Mouse (Mus musculus) c-Kit-positive CD71-positive TER-119-negative erythroid progenitor cells, embryonic 14.5 days (primary cell): ENCODE results near the gene Ptgr2.
"Not testable (repeated sequence)": the region's sequence is repeated elsewhere in the genome, so short reads cannot be mapped to it uniquely, and the experiment has no call there.

Experiments
- DNase-seq: peaks from one replicate; pipeline ENCODE4 v3.0.0-alpha.2; 2013; ENCODE audit warnings: low read depth

Gene Ptgr2

GRCm38 (mm10) chr12:84284885-84285592, at the start of gene Ptgr2:
Gene Ptgr2, plus strand, starts transcription at chr12:84285232.
- DNase-seq: peak; percentile 97

- no peak for DNase-seq
Observed at GRCm38 (mm10) chr12:84235577-84235976, 49.5 kb upstream of the Ptgr2 start.

GRCm38 (mm10) chr12:84235981-84236752, 48.9 kb upstream of the Ptgr2 start:
- DNase-seq: no peak

GRCm38 (mm10) chr12:84237036-84237435, 48.0 kb upstream of the Ptgr2 start:
- not testable (repeated sequence) for DNase-seq

- no peak for DNase-seq
Observed at GRCm38 (mm10) chr12:84243076-84243770, 41.8 kb upstream of the Ptgr2 start.

GRCm38 (mm10) chr12:84245683-84246082, 39.3 kb upstream of the Ptgr2 start:
- DNase-seq: no peak

GRCm38 (mm10) chr12:84249217-84249616, 35.8 kb upstream of the Ptgr2 start:
- peak; percentile 60 for DNase-seq

GRCm38 (mm10) chr12:84252811-84253210, 32.2 kb upstream of the Ptgr2 start:
- no peak for DNase-seq

GRCm38 (mm10) chr12:84254886-84255285, 30.1 kb upstream of the Ptgr2 start:
- no peak for DNase-seq

GRCm38 (mm10) chr12:84260363-84260762, 24.7 kb upstream of the Ptgr2 start:
- DNase-seq: no peak

GRCm38 (mm10) chr12:84267264-84267663, 17.8 kb upstream of the Ptgr2 start:
- no peak for DNase-seq

- no peak for DNase-seq
Observed at GRCm38 (mm10) chr12:84273366-84273765, 11.7 kb upstream of the Ptgr2 start.

GRCm38 (mm10) chr12:84275288-84275687, 9.7 kb upstream of the Ptgr2 start:
- DNase-seq: no peak

DNA sequence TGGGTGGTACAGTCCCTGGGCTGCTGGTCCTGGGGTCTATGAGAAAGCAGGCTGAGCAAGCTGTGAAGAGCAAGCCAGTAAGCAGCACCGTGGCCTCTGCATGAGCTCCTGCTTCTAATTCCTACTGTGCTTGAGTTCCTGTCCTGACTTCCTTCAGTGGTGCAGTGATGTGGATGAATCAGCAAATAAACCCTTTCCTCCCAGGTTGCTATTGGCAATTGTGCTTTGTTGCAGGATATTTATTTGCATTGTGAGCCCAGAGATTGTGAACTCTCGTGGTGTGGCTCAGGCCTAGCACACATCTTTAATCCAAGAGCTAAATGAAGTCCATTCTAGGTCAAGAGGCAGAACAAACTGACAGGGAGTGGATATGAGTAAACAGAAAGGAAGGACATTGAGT, 8.7 kb upstream of the Ptgr2 start:
- no peak for DNase-seq

- no peak for DNase-seq
Observed at GRCm38 (mm10) chr12:84276799-84277198, 8.2 kb upstream of the Ptgr2 start.

DNA sequence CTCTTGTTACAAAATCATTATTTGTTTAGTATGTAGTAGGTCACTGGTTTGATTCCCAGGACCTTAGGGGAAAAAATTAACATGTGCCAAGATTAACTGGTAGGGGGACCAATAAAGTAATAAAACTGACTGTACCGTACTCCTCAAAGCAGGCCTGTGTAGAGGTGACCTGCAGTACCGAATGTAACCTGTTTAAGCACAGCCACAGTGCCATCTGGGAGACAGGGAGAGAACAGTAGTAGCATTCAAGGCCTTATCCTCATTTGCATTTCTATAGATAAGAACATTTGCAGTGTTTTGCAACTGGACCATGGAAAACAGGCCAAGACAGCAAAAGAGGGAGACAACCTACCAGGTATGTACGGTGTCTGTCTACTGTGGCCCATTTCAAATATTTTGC, 7.2 kb upstream of the Ptgr2 start:
- no peak for DNase-seq

- DNase-seq: no peak
Observed at GRCm38 (mm10) chr12:84278901-84279300, 6.1 kb upstream of the Ptgr2 start.

DNA sequence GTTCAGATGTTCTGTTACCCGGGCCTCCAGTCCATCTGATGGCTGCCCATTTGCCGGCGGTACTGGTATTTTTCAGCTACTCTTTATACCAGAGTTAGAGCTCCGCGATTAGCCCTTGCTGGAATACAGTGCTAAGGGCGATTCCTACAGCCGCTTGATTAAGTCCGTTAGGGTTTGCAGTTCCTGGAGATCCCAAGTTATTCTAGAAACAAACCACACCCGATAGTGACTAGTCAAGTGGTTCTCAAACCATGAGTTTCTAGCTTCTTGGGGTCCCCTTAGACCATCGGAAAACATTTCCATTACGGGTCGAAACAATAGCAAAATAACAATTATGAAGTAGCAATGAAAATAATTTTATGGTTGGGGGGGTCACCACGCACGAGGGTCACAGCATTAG, 641 bp upstream of the Ptgr2 start:
- DNase-seq: peak; percentile 42

DNA sequence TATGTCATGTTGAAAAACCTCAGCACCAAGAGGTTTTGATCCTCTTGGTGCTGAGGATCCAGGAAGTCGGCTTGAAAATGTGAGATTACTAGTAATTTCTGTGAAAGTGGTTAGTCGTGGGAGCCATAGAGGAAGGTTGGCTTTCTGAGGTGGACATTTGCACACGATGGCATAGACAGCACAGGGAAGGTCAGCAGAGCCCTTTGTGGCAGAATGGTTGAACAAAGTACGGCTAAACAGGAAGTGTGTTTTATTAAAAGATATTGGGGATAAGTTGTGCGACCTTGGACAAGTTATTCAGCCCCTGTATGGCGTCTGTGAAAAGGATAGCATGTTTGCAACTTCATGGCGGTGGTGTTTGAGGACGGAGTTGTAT, 549 bp downstream of the Ptgr2 start:
- no peak for DNase-seq

DNA sequence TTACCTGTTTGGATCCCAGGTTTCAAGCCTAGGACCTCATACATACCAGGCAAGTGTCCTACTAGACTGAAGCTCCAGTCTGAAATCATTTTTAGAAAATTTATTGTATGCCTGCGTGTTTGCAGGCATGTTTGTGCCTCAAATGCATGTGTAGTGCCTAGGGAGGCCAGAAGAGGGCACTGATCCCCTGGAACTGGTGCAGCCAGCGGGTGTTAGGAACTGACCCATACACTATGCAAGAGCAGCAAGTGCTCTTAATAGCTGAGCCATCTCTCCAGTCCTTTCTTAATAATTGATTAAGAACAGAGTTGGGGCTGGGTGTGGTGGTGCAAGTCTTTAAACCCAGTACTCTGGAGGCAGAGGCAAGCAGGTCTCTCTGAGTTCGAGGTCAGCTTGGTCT, 3.4 kb downstream of the Ptgr2 start:
- peak; percentile 58 for DNase-seq

GRCm38 (mm10) chr12:84297851-84298250, 12.8 kb downstream of the Ptgr2 start:
- DNase-seq: no peak

GRCm38 (mm10) chr12:84299265-84299664, 14.2 kb downstream of the Ptgr2 start:
- DNase-seq: peak; percentile 49

DNA sequence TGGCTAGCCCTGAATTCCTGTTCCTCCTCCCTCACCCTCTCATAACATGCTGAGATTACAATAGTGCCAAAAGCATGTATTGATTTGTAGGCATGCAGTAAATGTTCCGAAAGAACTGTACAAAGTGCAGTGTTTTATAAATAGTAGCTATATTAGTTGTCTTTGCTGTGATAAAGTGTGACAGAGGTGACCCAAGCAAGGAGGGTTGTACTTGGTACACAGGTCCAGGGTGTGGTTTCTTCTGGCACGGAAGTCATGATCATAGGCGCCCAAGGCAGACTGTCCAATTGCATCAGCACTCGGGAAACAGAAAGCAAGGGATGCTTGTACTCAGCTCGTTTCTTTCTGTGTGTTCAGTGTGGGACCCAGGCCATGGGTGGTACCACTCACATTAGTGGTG, 19.1 kb downstream of the Ptgr2 start:
- no peak for DNase-seq
